Mouse (Mus musculus): ENCODE data around the gene Aspg.

Aspg gene

DNA sequence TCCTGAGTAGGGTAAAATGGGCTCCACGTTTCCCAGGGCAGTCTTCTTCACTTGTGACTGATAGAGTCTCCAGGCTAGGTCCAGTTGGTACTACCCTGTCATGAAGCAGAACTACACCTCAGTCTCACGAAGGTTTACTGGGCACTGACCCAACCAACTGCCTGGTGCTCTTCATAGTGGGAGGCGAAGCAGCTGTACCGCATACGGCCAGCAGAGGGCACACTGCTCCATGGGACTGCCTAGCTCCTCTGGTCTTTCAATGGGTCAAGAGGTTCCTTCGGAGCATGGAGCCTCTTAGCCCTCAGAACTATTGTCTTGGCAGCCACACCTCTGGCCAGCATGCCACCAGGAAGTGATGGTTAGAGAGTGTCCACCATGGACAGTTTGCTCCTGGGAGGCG is 7.2 kb downstream of the Aspg start:
- DNase-seq (ENCODE audit: low read depth, low spot score) = peak; percentile 22

DNA sequence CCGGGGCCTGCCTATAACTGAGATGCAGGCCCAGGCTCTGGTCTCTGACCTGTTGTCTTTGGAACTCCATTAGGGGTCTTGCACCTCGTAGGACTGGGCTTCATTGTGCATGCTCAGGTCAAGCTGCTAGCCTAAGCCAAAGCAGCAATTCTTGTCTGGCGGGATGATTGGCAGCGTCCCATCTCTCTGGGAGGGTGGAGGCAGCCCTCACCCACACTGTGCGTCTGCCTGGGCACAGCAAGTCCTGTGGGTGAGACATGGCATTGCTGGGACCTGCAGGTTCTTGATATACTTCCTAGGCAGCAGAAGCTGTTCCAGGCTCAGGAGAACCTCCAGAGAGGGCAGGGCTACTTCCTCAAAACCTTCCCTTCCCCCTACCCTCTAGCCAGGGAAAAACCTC is 10.5 kb downstream of the Aspg start:
- no peak for DNase-seq (ENCODE audit: low read depth, low spot score)

DNA sequence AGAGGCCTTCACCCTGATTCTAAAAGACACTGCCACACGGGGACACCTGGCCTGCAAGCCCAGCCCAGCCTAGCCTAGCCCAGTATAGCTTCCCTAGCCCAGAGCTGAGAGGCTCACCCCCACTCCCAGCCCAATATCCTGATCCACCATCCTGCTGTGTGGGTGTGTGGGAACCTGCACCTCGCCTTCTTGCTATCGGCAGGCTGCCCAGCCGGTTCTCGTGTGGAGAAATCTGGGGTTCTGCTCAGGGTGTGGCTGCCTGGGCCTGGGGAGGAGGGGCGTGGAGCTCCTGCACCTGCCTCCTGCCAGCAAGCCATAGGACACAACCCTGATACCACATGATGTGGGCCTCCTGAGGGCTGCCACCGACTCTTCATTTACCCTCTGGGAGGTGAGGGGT is 11.2 kb downstream of the Aspg start:
- no peak for DNase-seq (ENCODE audit: low read depth, low spot score)

DNA sequence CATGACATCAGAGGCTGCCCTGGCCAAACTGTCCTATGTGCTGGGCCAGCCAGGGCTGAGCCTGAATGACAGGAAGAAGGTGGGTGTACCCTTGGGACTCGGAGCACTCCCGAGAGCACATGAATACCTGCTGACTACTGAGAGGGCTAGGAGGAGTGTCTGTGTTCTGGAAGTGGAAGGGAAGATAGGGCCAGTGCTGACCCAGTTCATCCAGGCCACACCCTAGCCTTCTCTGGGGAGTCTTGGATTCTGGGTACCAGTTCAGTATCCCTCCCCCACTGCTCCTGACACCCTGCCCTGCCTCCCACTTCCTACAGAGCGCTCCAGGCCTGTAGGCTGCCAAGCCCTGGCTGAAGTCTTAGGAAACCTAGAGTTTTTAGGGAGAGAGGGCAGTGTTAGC is 14.7 kb downstream of the Aspg start:
- DNase-seq (ENCODE audit: low read depth, low spot score) = no peak

DNA sequence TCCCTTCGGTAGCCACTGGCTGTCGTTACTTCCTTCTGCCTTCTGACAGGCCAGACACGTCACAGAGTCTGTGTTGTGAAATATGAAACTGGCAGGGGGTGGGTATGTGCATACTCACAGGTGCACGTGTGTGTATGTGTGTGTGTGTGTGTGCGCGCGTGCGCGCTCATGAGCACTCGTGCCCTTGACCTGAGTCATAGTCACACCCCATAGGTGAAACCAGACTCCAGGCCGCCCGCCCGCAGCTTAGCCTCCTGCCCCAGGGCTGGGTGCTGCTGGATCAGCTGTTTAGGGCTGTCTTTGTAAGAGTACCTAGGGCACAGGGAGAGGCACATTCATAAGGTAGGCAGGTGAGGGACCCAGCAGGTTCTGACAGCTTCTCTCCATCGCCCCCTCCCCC is 19.4 kb downstream of the Aspg start:
- no peak for DNase-seq (ENCODE audit: low read depth, low spot score)

DNA sequence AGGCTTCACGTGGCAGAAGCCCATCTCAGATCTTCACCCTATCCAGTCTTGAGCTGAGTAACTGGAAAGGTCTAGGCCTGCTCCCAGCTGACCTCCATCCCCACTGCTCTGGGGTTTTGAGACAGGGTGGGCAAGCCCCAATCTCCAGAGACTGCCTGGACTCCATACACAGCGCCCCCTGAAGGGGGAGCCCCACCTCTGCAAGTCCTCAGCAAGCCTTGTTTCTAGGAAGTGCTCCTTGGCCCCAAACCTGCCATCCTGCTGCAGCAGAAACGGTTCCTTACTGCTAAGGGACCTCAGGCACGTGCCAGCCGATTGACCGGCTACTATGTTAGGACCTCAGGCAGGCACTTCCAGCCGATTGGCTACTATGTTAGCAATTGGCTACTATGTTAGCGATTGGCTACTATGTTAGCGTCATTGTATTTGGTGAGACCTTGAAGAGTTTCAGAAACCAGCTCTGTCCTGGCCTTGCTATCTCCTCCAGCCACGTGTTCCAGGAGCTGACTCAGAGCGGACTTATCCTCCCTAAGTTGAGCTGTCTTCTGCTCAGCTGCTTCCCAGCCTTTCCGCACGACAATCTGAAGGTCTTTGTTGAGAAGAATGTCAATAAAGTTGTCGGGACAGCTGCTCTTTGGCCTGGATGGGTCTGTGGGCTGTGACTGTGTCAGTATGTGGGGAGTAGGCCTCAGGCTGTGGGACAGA is 20.6 kb downstream of the Aspg start:
- DNase-seq (ENCODE audit: low read depth, low spot score) = no peak

DNA sequence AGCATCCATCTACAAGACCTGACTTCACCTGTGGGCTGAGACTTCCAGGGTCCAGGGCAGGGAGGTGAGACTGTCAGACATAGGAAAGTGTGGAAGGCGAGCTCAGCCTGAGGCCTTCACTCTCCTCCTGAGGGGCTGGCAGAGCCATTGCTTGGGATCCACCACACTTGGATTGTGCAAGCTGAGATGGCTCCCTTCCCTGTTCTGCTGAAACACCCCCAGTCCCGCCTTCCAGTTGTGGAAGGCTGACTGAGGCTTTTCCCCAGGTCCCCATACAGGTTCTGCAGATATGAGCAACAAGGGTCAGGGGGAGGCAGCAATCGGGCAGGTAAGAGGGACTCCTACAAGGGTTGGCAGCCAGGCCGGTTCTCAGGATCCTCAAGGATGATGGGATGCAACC is 22.0 kb downstream of the Aspg start:
- no peak for DNase-seq (ENCODE audit: low read depth, low spot score)

DNA sequence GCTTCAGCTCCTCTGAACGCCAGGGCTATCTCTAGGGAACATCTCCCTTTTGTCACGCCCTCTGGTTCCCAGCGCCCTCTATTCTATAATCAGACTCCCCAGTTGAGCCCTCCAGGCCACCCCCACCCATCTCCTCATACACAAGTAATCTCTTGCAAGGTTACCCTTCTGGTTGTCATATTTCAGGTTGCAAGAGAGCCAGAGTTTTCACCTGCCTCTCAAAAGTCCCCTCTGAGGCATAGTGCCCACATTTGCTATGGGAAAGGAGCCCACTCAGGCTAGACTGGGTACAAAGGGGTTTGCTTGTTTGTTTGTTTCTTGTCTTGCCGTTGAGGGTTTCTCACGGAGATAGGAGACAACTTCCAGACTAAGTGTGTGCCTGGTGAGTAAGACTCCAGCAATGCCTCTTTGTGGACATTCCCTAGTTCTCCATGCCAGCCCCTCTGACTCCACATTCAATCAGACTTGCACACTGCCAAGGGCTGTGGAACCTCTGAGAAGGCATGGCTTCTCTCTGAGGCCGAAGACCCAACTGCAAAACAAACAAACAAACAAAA is 22.9 kb downstream of the Aspg start:
- no peak for DNase-seq (ENCODE audit: low read depth, low spot score)

DNA sequence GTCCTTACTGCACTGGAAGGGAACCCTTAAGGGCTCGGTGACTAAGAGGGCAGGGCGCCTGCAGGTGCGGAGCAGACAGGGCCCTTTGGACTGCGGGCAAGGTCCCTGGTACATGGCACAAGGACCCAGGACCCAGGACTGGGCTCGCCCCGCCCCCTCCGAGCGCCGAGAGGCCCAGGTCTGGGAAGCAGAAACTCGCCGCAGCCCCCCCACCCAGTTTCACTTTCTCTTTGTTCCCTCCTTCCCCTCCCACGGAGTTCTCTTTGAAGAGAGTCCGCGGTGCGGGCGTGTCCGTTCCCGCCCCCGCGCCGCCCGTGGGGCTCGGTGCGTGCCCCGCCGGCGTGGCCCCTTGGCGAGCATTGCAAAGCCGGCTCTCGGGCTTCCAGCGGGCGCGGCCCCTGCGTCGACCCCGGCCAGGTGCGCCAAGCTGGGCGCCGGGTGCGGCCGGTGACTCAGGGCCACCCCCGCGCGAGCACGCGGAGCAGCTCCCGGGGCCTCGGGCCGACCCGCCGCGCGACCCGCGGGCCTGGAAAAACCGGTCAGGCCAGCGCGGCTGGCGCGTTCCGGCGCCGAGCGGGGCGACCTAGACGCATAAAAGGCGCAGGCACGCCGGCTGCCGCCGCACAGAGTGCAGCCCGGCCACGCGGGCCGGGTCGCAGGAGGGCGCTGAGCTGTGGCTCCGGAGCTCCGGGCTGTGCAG is 23.8 kb downstream of the Aspg start:
- DNase-seq (ENCODE audit: low read depth, low spot score) = no peak

DNA sequence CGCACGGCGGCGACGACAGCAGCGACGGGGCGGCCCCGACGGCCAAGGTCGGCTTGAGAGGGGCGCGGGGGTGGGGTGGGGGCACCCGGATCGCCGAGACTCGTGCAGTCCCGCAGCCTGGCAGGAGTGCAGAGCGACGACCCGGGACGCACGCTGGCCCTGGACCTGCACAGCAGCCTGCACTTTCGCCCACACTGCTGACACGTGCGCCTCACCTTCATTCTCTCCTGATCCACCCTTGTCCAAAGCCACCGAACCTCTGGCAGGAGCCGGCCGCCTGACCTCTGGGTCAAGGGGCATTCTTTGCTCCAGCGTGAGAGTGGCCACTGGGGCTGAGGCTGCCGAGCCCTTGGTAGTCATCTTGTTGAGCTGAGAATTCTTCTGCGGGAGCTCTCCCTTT is 24.5 kb downstream of the Aspg start:
- no peak for DNase-seq (ENCODE audit: low read depth, low spot score)

DNA sequence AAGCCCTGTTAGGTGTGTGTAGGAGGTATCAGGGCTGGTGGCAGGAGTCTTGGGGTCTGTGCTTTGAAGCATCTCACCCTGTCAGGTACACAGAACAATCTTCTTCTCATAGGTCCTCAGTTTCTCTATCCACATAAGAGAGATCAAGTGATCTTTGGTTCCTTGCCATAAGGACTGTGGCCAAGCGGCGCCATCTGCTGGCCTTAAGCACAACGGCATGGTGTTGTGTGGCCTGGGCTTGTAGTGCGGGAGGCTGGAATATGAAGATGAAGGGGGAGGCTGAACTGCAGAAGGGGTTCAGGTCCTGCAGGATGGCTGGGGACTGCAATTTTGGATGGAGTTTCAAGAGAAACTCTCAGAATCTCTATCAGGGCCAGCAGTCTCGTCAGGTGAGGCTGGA is 33.8 kb downstream of the Aspg start:
- no peak for DNase-seq (ENCODE audit: low read depth, low spot score)

DNA sequence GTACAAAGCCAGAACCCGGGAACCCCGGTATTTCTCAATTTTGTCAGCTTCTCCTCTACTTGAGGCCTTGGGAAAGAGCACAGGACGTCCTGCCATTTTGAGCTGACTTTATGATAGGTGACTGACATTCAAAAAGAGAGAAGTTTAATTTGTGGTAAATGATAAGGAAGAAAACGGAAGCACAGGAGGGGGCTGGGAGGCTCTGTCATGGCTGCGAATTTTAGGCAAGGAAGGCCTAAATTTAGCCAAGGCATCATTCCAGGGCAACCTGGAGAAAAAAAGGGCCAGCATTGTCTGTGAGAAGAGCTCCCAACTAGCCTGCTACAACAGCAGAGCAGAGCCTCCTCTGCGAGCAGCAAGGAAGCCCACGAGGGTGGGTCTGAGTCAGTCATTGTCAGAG is 34.3 kb downstream of the Aspg start:
- no peak for DNase-seq (ENCODE audit: low read depth, low spot score)

DNA sequence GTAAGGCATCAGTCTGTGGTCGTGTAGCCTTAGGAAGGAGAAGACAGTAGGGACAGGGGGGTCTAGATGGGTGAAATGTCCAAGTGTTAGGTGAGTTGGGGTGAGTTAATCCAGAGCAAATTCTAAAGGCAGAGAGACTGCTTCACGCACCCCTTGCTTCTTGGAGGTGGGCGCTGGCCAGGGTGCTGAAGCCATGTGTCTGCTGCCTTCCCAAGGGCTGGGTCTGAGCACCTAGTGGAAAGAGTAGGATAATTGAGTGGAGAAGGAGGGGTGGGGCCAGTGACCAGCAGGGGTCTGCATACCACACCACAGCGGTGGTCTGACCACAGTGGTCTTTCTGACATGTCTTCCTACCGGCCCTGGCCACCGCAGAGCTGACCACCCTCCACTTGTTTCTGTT is 34.8 kb downstream of the Aspg start:
- no peak for DNase-seq (ENCODE audit: low read depth, low spot score)

DNA sequence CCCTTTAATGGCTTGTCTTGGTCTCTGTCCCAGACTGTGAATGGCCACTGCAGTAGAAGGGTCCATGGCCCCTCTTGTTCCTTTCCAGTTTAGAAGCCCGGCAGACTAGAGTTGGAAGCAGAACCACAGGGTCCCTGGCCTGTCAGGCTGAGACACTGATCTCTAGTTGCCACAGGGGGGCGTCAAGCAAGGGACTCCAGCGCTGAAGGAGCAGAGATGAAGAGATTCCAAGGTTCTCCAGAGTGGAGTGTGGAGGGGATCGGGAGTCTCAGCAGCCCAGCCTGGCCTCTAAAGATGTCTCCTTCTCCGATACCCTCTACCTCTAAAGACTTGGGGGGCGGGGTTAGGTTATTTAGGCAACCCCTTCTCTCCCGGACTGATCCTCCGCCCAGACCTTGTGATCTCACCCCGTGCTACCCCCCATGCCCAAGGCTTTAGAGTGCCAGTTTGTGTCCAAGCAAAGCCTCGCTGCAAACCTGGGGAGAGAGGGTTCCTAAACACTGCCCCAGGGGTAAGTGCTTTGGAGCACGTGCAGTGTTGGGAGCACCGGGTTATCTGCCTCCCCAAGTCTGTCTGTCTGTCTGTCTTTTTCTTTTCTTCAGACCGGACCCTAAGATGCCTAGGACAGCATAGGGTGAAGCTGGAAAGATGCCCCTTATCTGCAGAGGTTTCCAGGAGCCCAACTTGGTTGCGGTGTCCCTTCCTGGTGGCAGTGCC is 36.8 kb downstream of the Aspg start:
- DNase-seq (ENCODE audit: low read depth, low spot score) = no peak

DNA sequence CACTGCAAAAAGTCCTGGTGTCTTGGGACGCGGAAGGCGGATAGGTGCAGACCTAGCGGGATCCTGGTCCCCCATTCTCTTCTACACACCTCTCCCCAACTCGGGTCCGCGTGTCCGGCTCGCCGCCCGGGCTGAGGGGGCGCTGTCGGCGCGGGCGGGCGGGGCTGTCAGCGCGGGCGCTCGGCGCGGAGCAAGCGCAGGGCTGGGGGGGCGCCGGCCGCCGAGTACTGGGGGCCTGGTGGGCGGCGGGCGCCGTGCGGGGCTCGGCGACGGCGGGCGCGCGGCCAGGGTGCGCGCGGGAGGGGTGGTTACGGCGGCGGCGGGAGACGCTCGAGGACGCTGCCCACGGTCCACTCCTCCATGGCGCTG is 37.3 kb downstream of the Aspg start:
- no peak for DNase-seq (ENCODE audit: low read depth, low spot score)

DNA sequence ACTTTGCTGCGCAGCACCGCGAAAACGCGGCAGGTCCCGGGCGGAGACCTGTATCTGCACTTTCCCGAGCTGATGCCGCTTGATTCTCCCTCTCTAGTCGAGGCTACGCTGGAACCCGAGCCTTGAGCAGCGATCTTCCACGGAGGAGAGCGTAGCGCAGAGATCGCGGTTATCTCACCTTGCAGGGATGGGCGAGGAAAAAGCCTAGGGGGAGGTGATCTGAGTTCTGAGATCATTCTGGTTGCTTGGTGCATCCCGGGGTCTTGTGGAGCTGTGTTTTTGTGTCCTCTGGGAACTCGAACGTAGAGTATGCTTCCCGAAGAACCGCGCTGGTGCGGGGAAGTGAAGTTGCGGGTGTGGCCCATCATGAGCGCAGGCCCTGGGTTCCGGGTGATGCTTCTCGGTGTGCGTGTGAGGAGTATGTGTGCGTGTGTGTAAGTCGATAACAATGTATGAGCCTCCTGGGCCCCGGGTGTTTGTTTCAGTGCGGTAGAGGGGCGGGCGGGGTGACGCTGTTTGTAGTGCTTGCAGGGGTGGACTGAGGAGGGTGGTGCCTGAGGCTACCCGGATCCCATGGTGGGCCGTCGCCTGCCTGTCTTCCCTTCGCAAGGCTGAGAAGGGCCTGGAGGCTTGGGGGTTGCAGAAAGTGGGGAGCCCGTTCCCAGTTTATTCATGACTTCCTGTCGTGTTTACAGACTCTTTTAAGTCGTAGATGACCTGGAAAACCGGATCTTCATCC is 38.1 kb downstream of the Aspg start:
- DNase-seq (ENCODE audit: low read depth, low spot score) = no peak

DNA sequence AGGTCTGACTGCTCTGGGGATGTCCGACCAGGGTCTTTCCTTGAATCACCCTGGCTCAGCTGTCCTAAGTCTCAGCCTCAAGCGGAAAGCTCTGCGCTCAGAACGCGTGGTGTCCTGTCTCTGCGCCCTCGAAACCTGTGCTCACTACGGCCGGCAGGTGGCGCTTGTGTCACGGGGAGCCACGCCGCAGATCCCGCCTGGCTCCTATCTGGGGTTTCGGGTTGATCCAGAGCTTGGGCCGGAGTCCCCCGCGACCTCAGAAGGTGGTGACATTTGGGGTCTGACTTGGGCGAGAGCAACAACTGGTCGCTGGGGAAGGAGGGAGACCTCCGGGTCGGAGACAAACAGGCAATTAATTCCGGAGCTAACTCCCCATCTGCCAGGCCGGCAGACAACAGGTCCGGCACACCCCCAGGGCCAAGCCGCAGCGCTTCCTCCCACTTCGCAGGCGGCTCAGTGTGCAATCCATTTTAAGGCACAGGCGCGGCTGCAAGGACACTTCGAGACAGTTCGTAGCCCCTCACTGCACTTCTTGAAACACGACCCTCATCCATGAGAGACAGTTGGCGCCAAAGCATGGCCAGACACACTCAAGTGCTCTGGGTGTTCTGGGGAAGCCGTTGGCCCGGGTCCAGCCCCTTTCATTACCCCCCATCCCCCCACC is 38.9 kb downstream of the Aspg start:
- peak; percentile 24 for DNase-seq (ENCODE audit: low read depth, low spot score)

DNA sequence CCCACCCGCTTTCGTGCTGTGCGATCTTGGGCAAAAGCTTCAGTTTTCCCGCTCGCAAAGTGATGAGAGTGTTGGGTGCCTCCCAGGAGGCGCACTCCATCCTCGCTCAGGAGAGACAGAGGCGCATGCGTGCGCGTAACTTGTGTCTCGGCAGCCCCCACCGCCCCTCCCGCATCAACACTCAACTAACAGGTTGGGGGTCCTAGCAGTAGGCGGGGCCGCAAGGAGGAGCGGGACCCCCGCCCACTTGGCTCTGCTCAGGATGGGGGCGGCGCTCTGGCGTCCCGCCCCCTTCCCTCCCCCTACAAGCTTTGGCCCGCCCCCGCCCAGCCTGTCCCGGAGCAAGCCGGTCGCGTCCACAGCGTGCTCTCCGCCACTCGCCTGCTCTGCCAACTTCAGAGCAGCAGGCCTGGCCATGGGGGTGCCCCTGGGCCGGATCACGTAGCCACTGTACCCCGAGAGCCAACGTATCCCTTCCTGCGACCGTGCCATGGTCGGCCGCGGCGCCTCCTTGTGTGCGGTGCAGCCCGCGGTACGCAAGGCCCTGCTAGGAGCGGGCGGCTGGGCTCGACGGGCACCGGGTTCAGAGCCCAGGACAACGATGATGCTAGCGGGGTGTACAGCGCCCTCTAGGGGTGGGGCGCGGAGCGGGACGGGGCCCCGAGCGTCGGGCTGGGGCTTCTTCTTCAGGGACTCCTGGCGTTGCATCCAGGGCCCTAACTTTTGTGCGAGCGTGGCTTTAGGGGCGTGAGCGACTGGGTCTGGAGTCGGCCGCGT is 39.6 kb downstream of the Aspg start, which contains the start of gene Kif26a:
Gene Kif26a, plus strand, starts transcription at position 334 of the 777 bp plus-strand sequence.
- DNase-seq (ENCODE audit: low read depth, low spot score) = no peak

DNA sequence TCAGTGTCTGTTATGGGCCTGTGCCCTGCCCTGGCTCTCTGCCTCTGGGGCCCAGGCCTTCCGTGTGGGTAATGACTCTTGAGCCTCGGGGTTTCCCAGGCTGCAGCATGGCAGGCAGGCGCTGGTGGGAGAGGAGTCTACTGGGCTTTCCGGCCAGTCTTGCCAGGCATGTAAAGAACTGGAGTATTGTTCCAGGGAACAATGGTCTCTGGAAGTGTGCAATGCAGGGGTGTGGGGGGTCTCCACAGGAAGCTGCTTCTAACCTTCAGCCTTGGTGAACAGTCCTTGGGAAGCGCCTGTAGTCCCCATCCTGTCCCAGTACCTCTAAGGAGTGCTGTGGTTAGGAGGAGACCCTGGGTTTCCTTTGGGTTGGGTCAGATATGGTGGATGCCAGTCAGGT is 40.9 kb downstream of the Aspg start:
- no peak for DNase-seq (ENCODE audit: low read depth, low spot score)

DNA sequence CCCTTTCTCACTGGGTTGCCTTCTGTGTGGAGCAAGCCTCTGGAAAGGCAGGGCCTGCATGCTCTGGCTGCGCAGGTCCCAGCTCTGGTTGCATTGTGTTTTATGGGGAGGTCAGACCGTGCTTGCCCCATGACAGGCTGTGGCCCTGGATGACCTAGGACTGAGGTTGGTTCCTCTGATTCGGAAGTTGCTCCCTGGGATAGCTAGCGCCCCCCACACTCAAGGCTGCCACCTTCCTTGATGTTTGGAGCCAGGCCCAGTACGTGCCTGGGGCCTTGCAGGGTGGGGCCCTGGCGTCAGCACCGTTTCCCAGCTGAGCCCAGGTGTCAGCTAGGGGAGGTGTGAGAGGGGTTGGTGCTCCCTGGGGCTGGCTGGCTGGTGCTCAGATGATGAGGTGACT is 43.5 kb downstream of the Aspg start:
- DNase-seq (ENCODE audit: low read depth, low spot score) = no peak

All from c-Kit-negative CD71-positive TER-119-positive erythroid progenitor cells, embryonic 14.5 days (primary cell).